Mouse (Mus musculus): ENCODE measurements around the gene Adcy10.

Gene Adcy10

GRCm38 (mm10) chr1:165484688-165485233 is at the start of gene Adcy10:
Gene Adcy10, plus strand, starts transcription at chr1:165485183.
- DNase-seq (ENCODE audit: low spot score): peak; percentile 62

GRCm38 (mm10) chr1:165438289-165439021 is 46.5 kb upstream of the Adcy10 start:
- DNase-seq (ENCODE audit: low spot score): peak; percentile 42

- no peak for DNase-seq (ENCODE audit: low spot score)
Measured at GRCm38 (mm10) chr1:165440788-165441187, 44.2 kb upstream of the Adcy10 start.

GRCm38 (mm10) chr1:165441201-165441600 is 43.8 kb upstream of the Adcy10 start:
- no peak for DNase-seq (ENCODE audit: low spot score)

- no peak for DNase-seq (ENCODE audit: low spot score)
Measured at GRCm38 (mm10) chr1:165441719-165442118, 43.3 kb upstream of the Adcy10 start.

- DNase-seq (ENCODE audit: low spot score): no peak
Measured at GRCm38 (mm10) chr1:165459041-165459502, 25.9 kb upstream of the Adcy10 start.

GRCm38 (mm10) chr1:165459503-165460181 is 25.3 kb upstream of the Adcy10 start:
- DNase-seq (ENCODE audit: low spot score): peak; percentile 64

- DNase-seq (ENCODE audit: low spot score): peak; percentile 99
Measured at GRCm38 (mm10) chr1:165460360-165460800, 24.6 kb upstream of the Adcy10 start, which contains the start of the genes Dcaf6 and Mpc2. Gene Dcaf6, minus strand, starts transcription at chr1:165460475. Gene Mpc2, plus strand, starts transcription at chr1:165460637.

GRCm38 (mm10) chr1:165460801-165461377 is 24.1 kb upstream of the Adcy10 start:
- peak; percentile 100 for DNase-seq (ENCODE audit: low spot score)

GRCm38 (mm10) chr1:165461681-165462080 is 23.3 kb upstream of the Adcy10 start:
- no peak for DNase-seq (ENCODE audit: low spot score)

- no peak for DNase-seq (ENCODE audit: low spot score)
Measured at GRCm38 (mm10) chr1:165462861-165463260, 22.1 kb upstream of the Adcy10 start.

GRCm38 (mm10) chr1:165464574-165464973 is 20.4 kb upstream of the Adcy10 start:
- DNase-seq (ENCODE audit: low spot score): no peak

GRCm38 (mm10) chr1:165468971-165469370 is 16.0 kb upstream of the Adcy10 start:
- no peak for DNase-seq (ENCODE audit: low spot score)

GRCm38 (mm10) chr1:165469717-165470116 is 15.3 kb upstream of the Adcy10 start:
- DNase-seq (ENCODE audit: low spot score): no peak

GRCm38 (mm10) chr1:165471490-165471889 is 13.5 kb upstream of the Adcy10 start:
- DNase-seq (ENCODE audit: low spot score): no peak

- no peak for DNase-seq (ENCODE audit: low spot score)
Measured at GRCm38 (mm10) chr1:165486108-165486507, 1.1 kb downstream of the Adcy10 start.

- no peak for DNase-seq (ENCODE audit: low spot score)
Measured at GRCm38 (mm10) chr1:165489197-165489596, 4.2 kb downstream of the Adcy10 start.

- DNase-seq (ENCODE audit: low spot score): peak; percentile 88
Measured at GRCm38 (mm10) chr1:165498856-165499255, 13.9 kb downstream of the Adcy10 start.

GRCm38 (mm10) chr1:165503307-165504024 is 18.5 kb downstream of the Adcy10 start:
- peak; percentile 75 for DNase-seq (ENCODE audit: low spot score)

GRCm38 (mm10) chr1:165506303-165506702 is 21.3 kb downstream of the Adcy10 start:
- no peak for DNase-seq (ENCODE audit: low spot score)

GRCm38 (mm10) chr1:165510161-165510560 is 25.2 kb downstream of the Adcy10 start:
- peak; percentile 92 for DNase-seq (ENCODE audit: low spot score)

- DNase-seq (ENCODE audit: low spot score): peak; percentile 58
Measured at GRCm38 (mm10) chr1:165520716-165521115, 35.7 kb downstream of the Adcy10 start.

Measured in adipocyte (in vitro differentiated cells).